In the genomic region with DNA sequence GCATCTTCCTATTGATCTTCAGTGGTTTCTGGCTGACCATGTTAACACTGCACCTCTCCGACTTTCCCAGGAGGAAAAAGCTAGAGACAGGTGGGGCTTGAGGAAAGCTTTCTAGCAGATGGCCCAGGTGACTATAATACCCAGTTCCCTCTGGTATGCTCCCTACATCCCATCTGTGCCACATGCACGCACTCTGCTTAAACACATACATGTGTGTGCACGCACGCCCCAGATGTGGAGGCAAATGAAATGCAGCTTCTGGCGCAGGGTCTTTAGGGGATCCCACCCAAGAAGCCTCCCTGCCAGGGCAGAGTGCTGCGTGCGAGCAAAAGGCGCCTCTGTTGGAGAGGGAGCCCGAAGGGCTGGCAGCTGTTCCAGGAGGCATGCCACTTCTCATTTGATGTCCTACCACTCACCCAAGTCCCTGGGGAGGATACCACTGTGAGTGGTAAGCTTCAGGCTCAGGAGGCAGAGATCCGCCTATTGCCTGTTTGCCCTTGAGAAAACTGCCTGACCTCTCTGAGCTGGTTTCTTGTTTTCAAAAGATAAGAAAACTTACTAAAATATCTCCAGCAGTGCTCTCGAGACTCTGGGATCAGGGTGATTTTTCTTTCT, we compare ENCODE assay signal across 28 mouse cellular contexts. TPM values are rescaled to one million over a fixed set of nuclear protein-coding genes. Genes with fewer than 3 reads are reported as not detected.
A peak's percentile ranks its signal among the peaks of the same experiment; 100 is the strongest.
DNase-seq lines count a peak whose midpoint lies in the region; ATAC-seq lines count a peak whose summit lies in the region.
"Had no signal": no experiment of that assay in that cellular context is flagged by ENCODE, and none has a peak within 500 bp of the region (broad histone marks: within the 10 kb centered on the region; RNA-seq: fewer than 3 reads in every experiment).

No protein-coding gene starts in this region.

- H3K27me3 ChIP-seq in embryonic facial prominence, embryonic 11.5 days (ENCODE audit: control insufficient read depth, insufficient read depth, low read length) = no peaks in the 10 kb centered on the region
- 0 out of 2 replicates have a peak, but pooled peaks cover 19% of the 10 kb centered on the region for H3K27me3 ChIP-seq in embryonic facial prominence, embryonic 10.5 days (replicated peaks; ENCODE audit: low read depth, poor library complexity, severe bottlenecking)
- no peaks in the 10 kb centered on the region for H3K27me3 ChIP-seq in limb, embryonic 11.5 days (ENCODE audit: control insufficient read depth, insufficient read depth, low read length)
- no peaks in the 10 kb centered on the region for H3K27me3 ChIP-seq in splenic B cell, adult 2 months (ENCODE audit: control insufficient read depth, insufficient read depth, low read length, poor library complexity, severe bottlenecking)
- H3K27me3 ChIP-seq: hindbrain, embryonic 12.5 days; neural tube, embryonic 15.5 days had no signal

- 68% methylated on average over 11 of the region's 11 CpGs for WGBS in embryonic facial prominence, embryonic 11.5 days
- 79% methylated on average over 11 of the region's 11 CpGs for WGBS in embryonic facial prominence, embryonic 10.5 days
- 47% methylated on average over 11 of the region's 11 CpGs for WGBS in limb, embryonic 11.5 days

- DNase-seq in embryonic facial prominence, embryonic 11.5 days (ENCODE audit: low spot score) = peak; percentile 56
- no peak for DNase-seq in embryonic facial prominence, embryonic 10.5 days (ENCODE audit: low spot score)
- peak; percentile 76 to 80 for DNase-seq in spleen, postnatal 36 days (ENCODE audit: low spot score in 2 of 2)
- DNase-seq in spleen, adult 12 weeks (ENCODE audit: low spot score) = no peak
- peak; percentile 59 for DNase-seq in limb, embryonic 11.5 days (ENCODE audit: low spot score)
- DNase-seq in splenic B cell, adult 2 months (ENCODE audit: low read depth, low spot score) = peak; percentile 80
- DNase-seq in cerebellum, postnatal 4 days (ENCODE audit: low spot score in 2 of 2) = no peak
- no peak for DNase-seq in cerebellum, adult 11 months
- DNase-seq: adrenal gland, postnatal 36 days; gastrocnemius, postnatal 14 days; heart, adult 18-20 months; heart, postnatal 14 days; kidney, adult 2 months; layer of hippocampus, adult 9-11 months; liver; right cerebral cortex, postnatal 14 days; thymus, postnatal 25 days had no signal

- H3K9me3 ChIP-seq in embryonic facial prominence, embryonic 11.5 days (replicated peaks; ENCODE audit: control insufficient read depth, low read length) = no peaks in the 10 kb centered on the region
- H3K9me3 ChIP-seq in embryonic facial prominence, embryonic 10.5 days = no peaks in the 10 kb centered on the region
- no peaks in the 10 kb centered on the region for H3K9me3 ChIP-seq in limb, embryonic 11.5 days (ENCODE audit: control insufficient read depth, low read length)
- H3K9me3 ChIP-seq: heart, embryonic 12.5 days; hindbrain, embryonic 12.5 days; liver, embryonic 15.5 days; neural tube, embryonic 15.5 days had no signal

- no peaks in the 10 kb centered on the region for H3K36me3 ChIP-seq in embryonic facial prominence, embryonic 11.5 days (replicated peaks; ENCODE audit: control insufficient read depth, insufficient read depth, low read depth, low read length)
- H3K36me3 ChIP-seq in embryonic facial prominence, embryonic 10.5 days (replicated peaks) = no peaks in the 10 kb centered on the region
- H3K36me3 ChIP-seq in limb, embryonic 11.5 days (ENCODE audit: control insufficient read depth, insufficient read depth, low read length) = no peaks in the 10 kb centered on the region
- no peaks in the 10 kb centered on the region for H3K36me3 ChIP-seq in splenic B cell, adult 2 months (ENCODE audit: control insufficient read depth, insufficient read depth, low read length, poor library complexity, severe bottlenecking)
- H3K36me3 ChIP-seq: heart, embryonic 12.5 days; hindbrain, embryonic 12.5 days; liver, embryonic 15.5 days; neural tube, embryonic 15.5 days had no signal

- H3K4me1 ChIP-seq in embryonic facial prominence, embryonic 11.5 days (ENCODE audit: control insufficient read depth, insufficient read depth, low read length) = no peaks in the 10 kb centered on the region
- H3K4me1 ChIP-seq in embryonic facial prominence, embryonic 10.5 days = peaks cover 38% of the 10 kb centered on the region
- H3K4me1 ChIP-seq in limb, embryonic 11.5 days (ENCODE audit: control insufficient read depth, insufficient read depth, low read length) = peaks cover 3% of the 10 kb centered on the region; the same call in 1 of the 2 replicates

- no peak for ATAC-seq in embryonic facial prominence, embryonic 11.5 days (replicated peaks; ENCODE audit: insufficient number of reproducible peaks, low FRiP score, low TSS enrichment, low read depth)
- ATAC-seq in limb, embryonic 11.5 days (ENCODE audit: insufficient number of reproducible peaks, low FRiP score, low TSS enrichment, low read depth) = no peak; the same call in 1 of the 2 replicates
- ATAC-seq: CD4-positive, CD25-positive, alpha-beta regulatory T cell, adult 4 months; forebrain, embryonic 16.5 days; inflammation-experienced regulatory T-cells, adult 6 months; lung, postnatal 0 days; Patski had no signal

- no peak overlapping the region for H3K9ac ChIP-seq in embryonic facial prominence, embryonic 11.5 days (replicated peaks; ENCODE audit: low read length)
- H3K9ac ChIP-seq in limb, embryonic 11.5 days (ENCODE audit: low read length) = no peak overlapping the region
- H3K9ac ChIP-seq: heart, embryonic 12.5 days; hindbrain, embryonic 12.5 days; liver, embryonic 15.5 days; neural tube, embryonic 15.5 days had no signal

- no peak overlapping the region for H3K4me3 ChIP-seq in embryonic facial prominence, embryonic 11.5 days (ENCODE audit: low read depth, low read length)
- no peak overlapping the region for H3K4me3 ChIP-seq in embryonic facial prominence, embryonic 10.5 days
- H3K4me3 ChIP-seq in limb, embryonic 11.5 days (ENCODE audit: low read depth, low read length) = no peak overlapping the region
- H3K4me3 ChIP-seq: heart, embryonic 12.5 days; hindbrain, embryonic 12.5 days; liver, embryonic 15.5 days; neural tube, embryonic 15.5 days had no signal

- no peak overlapping the region for H3K4me2 ChIP-seq in embryonic facial prominence, embryonic 11.5 days (ENCODE audit: low read depth, low read length)
- no peak overlapping the region for H3K4me2 ChIP-seq in limb, embryonic 11.5 days (ENCODE audit: low read depth, severe bottlenecking)
- H3K4me2 ChIP-seq: heart, embryonic 12.5 days; hindbrain, embryonic 12.5 days; liver, embryonic 15.5 days; midbrain, embryonic 11.5 days; neural tube, embryonic 15.5 days had no signal

- no peak overlapping the region for H3K27ac ChIP-seq in embryonic facial prominence, embryonic 11.5 days (replicated peaks; ENCODE audit: low read depth, low read length)
- H3K27ac ChIP-seq in embryonic facial prominence, embryonic 10.5 days (replicated peaks) = no peak overlapping the region; the same call in 1 of the 2 replicates
- H3K27ac ChIP-seq in limb, embryonic 11.5 days (replicated peaks; ENCODE audit: low read depth, low read length) = no peak overlapping the region
- H3K27ac ChIP-seq: hindbrain, embryonic 12.5 days; kidney, postnatal 0 days; liver, embryonic 15.5 days; neural tube, embryonic 15.5 days had no signal

RNA-seq across cellular contexts. Expression of gene Traf1, which starts 20.4 kb away (rescaled TPM):
- 0.35 and 1.1 TPM in 2 replicates for polyA plus RNA-seq in embryonic facial prominence, embryonic 11.5 days (2014; fragmentation: Nextera tagmentation; extraction: Ambion mirVana)
- polyA plus RNA-seq in embryonic facial prominence, embryonic 10.5 days (2016; fragmentation: Nextera tagmentation; extraction: Ambion mirVana) = 0.34 and 0.38 TPM in 2 replicates
- polyA plus RNA-seq in limb, embryonic 11.5 days (2014; fragmentation: Nextera tagmentation; extraction: Ambion mirVana) = 0.15 and 0.24 TPM in 2 replicates

RNA-seq across cellular contexts. Expression of gene Phf19, which starts 27.3 kb away (rescaled TPM):
- 2.2 and 2.3 TPM in 2 replicates for polyA plus RNA-seq in embryonic facial prominence, embryonic 11.5 days (2014; fragmentation: Nextera tagmentation; extraction: Ambion mirVana)
- polyA plus RNA-seq in embryonic facial prominence, embryonic 10.5 days (2016; fragmentation: Nextera tagmentation; extraction: Ambion mirVana) = 1.1 and 1.8 TPM in 2 replicates
- polyA plus RNA-seq in limb, embryonic 11.5 days (2014; fragmentation: Nextera tagmentation; extraction: Ambion mirVana) = 0.28 and 0.32 TPM in 2 replicates

Comparison
In these comparisons a context has a peak if more than half of its experiments do, and no peak if none do; other contexts are left out.
1. DNase-seq: peak in embryonic facial prominence, embryonic 11.5 days (single experiment), spleen, postnatal 36 days (2 of 2), limb, embryonic 11.5 days (single experiment) and splenic B cell, adult 2 months (single experiment); none in embryonic facial prominence, embryonic 10.5 days (single experiment), spleen, adult 12 weeks (single experiment), cerebellum, postnatal 4 days (0 of 2) and cerebellum, adult 11 months (single experiment).